Mouse (Mus musculus): ENCODE data around the gene Rnf8.

The Rnf8 gene

DNA sequence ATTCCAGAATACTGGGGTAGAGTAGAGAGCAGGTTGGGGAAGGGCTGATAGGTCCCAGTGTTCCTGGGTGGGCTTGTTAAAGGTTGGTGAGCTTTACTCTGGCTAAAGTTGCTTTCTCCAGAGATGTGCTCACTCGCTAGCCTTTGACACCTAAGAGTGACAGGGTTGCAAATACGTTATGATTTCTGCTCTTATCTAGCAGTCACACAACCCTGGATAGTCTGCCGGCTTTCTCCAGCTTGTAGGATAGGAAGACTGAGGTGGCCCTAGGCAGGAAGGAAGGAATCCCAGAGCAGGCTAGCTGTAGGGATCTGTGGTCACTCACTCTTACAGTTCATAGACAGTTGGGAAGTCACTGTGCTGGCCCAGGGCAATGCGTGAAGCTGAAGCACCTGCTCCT is 69.7 kb downstream of the Rnf8 start:
- no peak for TF ChIP-seq GATA4 (IDR thresholded peaks at IDR 0.05; ENCODE audit: insufficient replicate concordance, low read length)

DNA sequence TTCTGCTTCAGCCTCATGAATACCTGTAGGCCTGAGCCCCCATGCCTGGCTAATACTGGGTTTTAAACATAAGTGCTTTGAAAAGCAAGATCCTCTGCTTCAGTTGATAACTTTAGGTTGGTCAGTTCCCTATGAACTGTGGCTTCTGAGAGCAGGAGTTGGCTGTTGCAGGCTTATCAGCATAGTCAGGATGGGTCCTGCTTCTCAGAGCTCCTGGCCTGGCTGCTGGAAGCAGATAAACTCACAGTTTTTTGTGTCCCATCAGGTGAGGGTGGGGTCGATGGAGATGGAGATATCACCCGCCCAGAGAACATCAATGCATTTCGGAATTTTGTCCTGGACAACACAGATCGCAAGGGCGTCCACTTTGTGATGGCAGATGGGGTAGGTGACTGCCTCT is 72.2 kb downstream of the Rnf8 start:
- TF ChIP-seq GATA4 (IDR thresholded peaks at IDR 0.05; ENCODE audit: insufficient replicate concordance, low read length): no peak

DNA sequence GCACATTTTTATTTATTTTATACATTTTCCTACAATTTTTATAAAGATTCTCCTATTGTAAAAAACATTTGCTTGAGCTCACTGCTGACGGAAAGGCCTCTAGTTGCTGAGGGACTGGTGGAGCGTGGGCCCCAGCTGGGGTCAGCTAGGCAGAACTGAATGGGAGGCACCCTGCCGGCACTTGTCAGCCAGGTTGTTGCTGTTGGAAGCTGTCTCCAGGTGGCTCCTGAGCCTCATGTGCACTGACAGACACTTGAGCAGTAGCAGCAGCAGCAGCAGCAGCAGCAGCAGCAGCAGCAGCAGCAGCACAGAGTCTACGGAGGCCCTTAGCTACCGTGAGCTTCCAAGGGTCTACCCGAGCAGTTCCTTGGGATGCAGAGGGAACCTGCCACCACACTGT is 72.8 kb downstream of the Rnf8 start:
- no peak for TF ChIP-seq GATA4 (IDR thresholded peaks at IDR 0.05; ENCODE audit: insufficient replicate concordance, low read length)

DNA sequence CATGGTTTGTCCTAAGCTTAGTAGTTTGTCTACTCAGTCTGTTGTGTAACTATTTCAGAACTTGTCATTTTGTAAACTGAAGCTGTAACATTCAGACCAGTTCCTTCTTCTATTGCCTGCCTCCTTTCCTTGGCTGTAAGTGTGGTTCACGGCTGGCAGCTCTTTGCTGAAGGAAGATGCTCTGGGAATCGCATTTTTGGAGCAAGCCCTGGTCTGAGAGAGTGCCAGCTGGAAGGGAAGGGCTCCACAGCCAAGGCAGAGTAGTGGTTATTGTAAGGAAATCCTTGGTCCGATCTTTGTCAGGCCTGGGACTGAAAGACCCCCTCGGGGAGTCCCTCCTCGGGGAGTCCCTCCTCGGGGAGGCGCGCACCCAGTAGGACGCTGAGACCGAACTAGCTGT is 74.0 kb downstream of the Rnf8 start:
- no peak for TF ChIP-seq GATA4 (IDR thresholded peaks at IDR 0.05; ENCODE audit: insufficient replicate concordance, low read length)

DNA sequence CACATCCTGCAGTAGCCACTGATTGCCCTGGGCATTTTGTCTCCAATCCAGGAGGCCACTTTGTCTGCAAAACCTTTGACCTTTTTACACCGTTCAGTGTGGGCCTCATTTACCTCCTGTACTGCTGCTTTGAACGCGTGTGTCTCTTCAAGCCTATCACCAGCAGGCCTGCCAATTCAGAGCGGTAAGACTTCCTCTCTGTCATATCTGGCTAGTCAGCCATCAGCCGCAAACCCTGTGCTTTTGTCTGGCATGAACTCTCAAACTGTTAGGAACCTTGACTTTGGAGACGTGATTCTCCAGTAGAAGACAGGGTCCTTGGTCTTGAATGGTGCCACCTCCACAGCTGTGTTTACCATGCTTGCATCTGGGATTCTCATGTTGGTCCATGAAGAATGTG is 75.7 kb downstream of the Rnf8 start:
- TF ChIP-seq GATA4 (IDR thresholded peaks at IDR 0.05; ENCODE audit: insufficient replicate concordance, low read length): no peak

DNA sequence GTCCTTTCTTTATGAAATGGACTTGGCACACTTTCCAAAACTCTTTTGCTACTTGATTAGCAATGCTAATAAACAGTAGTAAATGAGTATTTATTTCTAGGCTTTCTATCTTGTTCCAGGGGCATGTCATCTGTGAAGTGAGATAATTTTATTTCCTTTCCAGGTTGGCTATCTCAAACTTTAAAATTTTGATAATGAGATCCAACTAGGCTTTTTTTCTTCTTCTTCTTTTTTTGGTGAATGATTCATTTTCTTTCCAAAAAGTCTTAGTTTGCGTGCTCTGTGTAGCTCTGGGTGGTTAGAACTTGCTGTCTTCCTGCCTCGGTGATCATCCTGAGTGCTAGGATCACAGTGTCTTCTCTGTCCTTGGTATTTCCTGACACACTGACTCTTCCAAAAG is 78.2 kb downstream of the Rnf8 start:
- TF ChIP-seq GATA4 (IDR thresholded peaks at IDR 0.05; ENCODE audit: insufficient replicate concordance, low read length): no peak

DNA sequence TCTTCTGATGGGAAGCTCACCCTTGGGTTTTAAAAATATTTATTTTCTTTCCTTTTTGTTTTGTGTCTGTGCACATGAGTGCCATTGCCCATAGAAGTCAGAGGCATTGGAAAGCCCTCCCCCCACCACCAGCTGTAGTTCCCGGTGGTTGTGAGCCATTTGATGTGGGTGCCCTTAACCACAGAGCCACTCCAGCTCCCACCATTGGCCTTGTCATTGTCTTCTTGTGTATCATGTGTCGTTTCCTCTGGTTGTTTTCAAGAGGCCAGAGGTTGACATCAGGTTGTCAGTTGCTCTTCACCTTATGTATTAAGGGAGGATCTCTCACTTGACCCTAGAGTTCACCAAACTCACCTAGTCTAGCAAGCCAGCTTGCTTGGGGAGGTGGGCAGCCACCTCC is 79.0 kb downstream of the Rnf8 start:
- no peak for TF ChIP-seq GATA4 (IDR thresholded peaks at IDR 0.05; ENCODE audit: insufficient replicate concordance, low read length)

DNA sequence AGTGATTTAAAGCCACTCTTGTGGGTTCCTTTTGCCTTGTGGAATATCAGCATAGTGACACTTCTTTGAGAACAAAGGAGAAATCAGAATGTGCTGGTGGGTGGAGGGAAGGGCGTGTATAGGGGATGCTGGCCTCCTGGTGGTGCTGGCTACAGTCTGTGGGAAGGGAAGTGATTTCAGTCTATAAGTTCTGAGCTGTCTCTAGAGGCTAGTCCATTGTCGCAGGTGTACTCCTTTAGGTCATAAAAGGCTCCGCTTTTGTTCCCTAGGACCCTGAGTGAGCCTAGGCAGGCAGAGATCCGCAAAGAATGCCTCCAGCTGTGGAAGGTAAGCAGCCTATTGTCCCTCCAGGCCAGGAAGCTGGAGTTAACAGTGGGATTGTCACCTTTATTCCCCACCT is 79.9 kb downstream of the Rnf8 start:
- TF ChIP-seq GATA4 (IDR thresholded peaks at IDR 0.05; ENCODE audit: insufficient replicate concordance, low read length): no peak
